8 mouse cellular contexts compared by ENCODE assay signal in genomic region chr1:175492683-175493043, GRCm38 (mm10). TPM values are rescaled to one million over a fixed set of nuclear protein-coding genes. Genes with fewer than 3 reads are reported as not detected.
DNase-seq lines count a peak whose midpoint lies in the region; ATAC-seq lines count a peak whose summit lies in the region.

No protein-coding gene starts in this region.

- under 1% methylated on average over 11 of the region's 11 CpGs for WGBS in kidney, embryonic 14.5 days
- under 1% methylated on average over 11 of the region's 11 CpGs for WGBS in hindbrain, embryonic 15.5 days
- 0% methylated on average over 11 of the region's 11 CpGs for WGBS in midbrain, embryonic 16.5 days

- no peak overlapping the region for H3K27ac ChIP-seq in kidney, embryonic 14.5 days (ENCODE audit: low read depth, low read length)
- H3K27ac ChIP-seq in brown adipose tissue, adult 24 weeks (replicated peaks; ENCODE audit: low read depth, low read length): peak overlapping the region; percentile 49; the same call in 1 of the 2 replicates
- H3K27ac ChIP-seq in hindbrain, embryonic 15.5 days (replicated peaks): peak overlapping the region; percentile 95
- peak overlapping the region; percentile 96 for H3K27ac ChIP-seq in midbrain, embryonic 16.5 days (ENCODE audit: low read length)

- H3K4me3 ChIP-seq in kidney, embryonic 14.5 days (ENCODE audit: low read length): peak overlapping the region; percentile 59
- H3K4me3 ChIP-seq in brown adipose tissue, adult 24 weeks (ENCODE audit: insufficient read depth, low read depth, low read length): peak overlapping the region; percentile 76
- H3K4me3 ChIP-seq in hindbrain, embryonic 15.5 days: peak overlapping the region; percentile 83
- H3K4me3 ChIP-seq in midbrain, embryonic 16.5 days (ENCODE audit: low read depth, low read length): peak overlapping the region; percentile 74

- H3K36me3 ChIP-seq in kidney, embryonic 14.5 days (ENCODE audit: control insufficient read depth, insufficient read depth, low read length): no peaks in the 10 kb centered on the region
- H3K36me3 ChIP-seq in hindbrain, embryonic 15.5 days: no peaks in the 10 kb centered on the region
- no peaks in the 10 kb centered on the region for H3K36me3 ChIP-seq in midbrain, embryonic 16.5 days (ENCODE audit: control insufficient read depth, insufficient read depth, low read length)

- ATAC-seq in kidney, embryonic 14.5 days (ENCODE audit: low FRiP score, low TSS enrichment): no peak
- ATAC-seq in hindbrain, embryonic 15.5 days (ENCODE audit: low FRiP score, low read depth): no peak; the same call in none of the 2 replicates
- ATAC-seq in midbrain, embryonic 16.5 days: no peak

- no peak for DNase-seq in kidney, postnatal 36 days
- no peak for DNase-seq in urinary bladder, postnatal 4 days (ENCODE audit: low spot score in 2 of 2)
- no peak for DNase-seq in kidney, postnatal 25 days
- no peak for DNase-seq in urinary bladder, adult 2 months (ENCODE audit: low spot score)

- peaks cover 21% of the 10 kb centered on the region for H3K27me3 ChIP-seq in kidney, embryonic 14.5 days (ENCODE audit: control insufficient read depth, insufficient read depth, low read length)
- no peaks in the 10 kb centered on the region for H3K27me3 ChIP-seq in hindbrain, embryonic 15.5 days
- no peaks in the 10 kb centered on the region for H3K27me3 ChIP-seq in midbrain, embryonic 16.5 days (ENCODE audit: control insufficient read depth, insufficient read depth, low read depth, low read length)

- H3K9ac ChIP-seq in kidney, embryonic 14.5 days (ENCODE audit: low read depth, low read length): peak overlapping the region; percentile 50
- peak overlapping the region; percentile 94 for H3K9ac ChIP-seq in hindbrain, embryonic 15.5 days
- peak overlapping the region; percentile 96 for H3K9ac ChIP-seq in midbrain, embryonic 16.5 days (ENCODE audit: low read depth, low read length)

- peak overlapping the region; percentile 99 for H3K4me2 ChIP-seq in kidney, embryonic 14.5 days (replicated peaks; ENCODE audit: low read depth, low read length)
- peak overlapping the region; percentile 88 for H3K4me2 ChIP-seq in hindbrain, embryonic 15.5 days
- peak overlapping the region; percentile 78 for H3K4me2 ChIP-seq in midbrain, embryonic 16.5 days (ENCODE audit: low read length)

- H3K4me1 ChIP-seq in kidney, embryonic 14.5 days (ENCODE audit: control insufficient read depth, insufficient read depth, low read length): no peaks in the 10 kb centered on the region
- H3K4me1 ChIP-seq in brown adipose tissue, adult 24 weeks (ENCODE audit: control insufficient read depth, insufficient read depth, insufficient read length, low read length): peaks cover under 1% of the 10 kb centered on the region; the same call in 1 of the 2 replicates
- peaks cover 23% of the 10 kb centered on the region for H3K4me1 ChIP-seq in hindbrain, embryonic 15.5 days (replicated peaks)
- peaks cover 22% of the 10 kb centered on the region for H3K4me1 ChIP-seq in midbrain, embryonic 16.5 days (ENCODE audit: control insufficient read depth, insufficient read depth, low read length)

- H3K9me3 ChIP-seq in kidney, embryonic 14.5 days (ENCODE audit: control insufficient read depth, low read length): no peaks in the 10 kb centered on the region
- H3K9me3 ChIP-seq in hindbrain, embryonic 15.5 days: no peaks in the 10 kb centered on the region
- no peaks in the 10 kb centered on the region for H3K9me3 ChIP-seq in midbrain, embryonic 16.5 days (replicated peaks; ENCODE audit: control insufficient read depth, low read length, poor library complexity, severe bottlenecking)

RNA-seq across cellular contexts. Expression of gene Rgs7, which starts 0.4 kb away (rescaled TPM):
- polyA plus RNA-seq in kidney, embryonic 14.5 days (2014; fragmentation: Nextera tagmentation; extraction: Ambion mirVana): 0.34 and 0.60 TPM in 2 replicates
- 47.4 and 49.8 TPM in 2 replicates for polyA plus RNA-seq in brown adipose tissue, adult 24 weeks (2012; ENCODE audit: insufficient read depth, insufficient read length, missing spikeins)
- 41.0 and 42.6 TPM in 2 replicates for polyA plus RNA-seq in hindbrain, embryonic 15.5 days (2015; fragmentation: Nextera tagmentation; extraction: Ambion mirVana)
- 42.9 and 44.9 TPM in 2 replicates for polyA plus RNA-seq in midbrain, embryonic 16.5 days (2015; fragmentation: Nextera tagmentation; extraction: Ambion mirVana)
- polyA plus RNA-seq in urinary bladder, adult 2 months (2012; rRNA removed): 0.72 and 0.84 TPM in 2 replicates

Comparison
In these comparisons a context has a peak if more than half of its experiments do, and no peak if none do; other contexts are left out.
1. RNA of gene Rgs7, which starts 0.4 kb away (polyA plus RNA-seq): 47.4 to 49.8 TPM in brown adipose tissue, adult 24 weeks, 42.9 to 44.9 TPM in midbrain, embryonic 16.5 days and 41.0 to 42.6 TPM in hindbrain, embryonic 15.5 days; 0.72 to 0.84 TPM in urinary bladder, adult 2 months and 0.34 to 0.60 TPM in kidney, embryonic 14.5 days; every median in the first group is over 10 times any median in the second.
2. Peak in every context shown above with its lines, with median percentiles within 50 percentile points of each other: H3K4me2 ChIP-seq, H3K4me3 ChIP-seq and H3K9ac ChIP-seq.